Mouse (Mus musculus): ENCODE results near the gene Adora1. TPM values are rescaled to one million over a fixed set of nuclear protein-coding genes. Genes with fewer than 3 reads are reported as not detected.

Gene Adora1
- total and polyA plus RNA-seq, 3 experiments = not detected

DNA sequence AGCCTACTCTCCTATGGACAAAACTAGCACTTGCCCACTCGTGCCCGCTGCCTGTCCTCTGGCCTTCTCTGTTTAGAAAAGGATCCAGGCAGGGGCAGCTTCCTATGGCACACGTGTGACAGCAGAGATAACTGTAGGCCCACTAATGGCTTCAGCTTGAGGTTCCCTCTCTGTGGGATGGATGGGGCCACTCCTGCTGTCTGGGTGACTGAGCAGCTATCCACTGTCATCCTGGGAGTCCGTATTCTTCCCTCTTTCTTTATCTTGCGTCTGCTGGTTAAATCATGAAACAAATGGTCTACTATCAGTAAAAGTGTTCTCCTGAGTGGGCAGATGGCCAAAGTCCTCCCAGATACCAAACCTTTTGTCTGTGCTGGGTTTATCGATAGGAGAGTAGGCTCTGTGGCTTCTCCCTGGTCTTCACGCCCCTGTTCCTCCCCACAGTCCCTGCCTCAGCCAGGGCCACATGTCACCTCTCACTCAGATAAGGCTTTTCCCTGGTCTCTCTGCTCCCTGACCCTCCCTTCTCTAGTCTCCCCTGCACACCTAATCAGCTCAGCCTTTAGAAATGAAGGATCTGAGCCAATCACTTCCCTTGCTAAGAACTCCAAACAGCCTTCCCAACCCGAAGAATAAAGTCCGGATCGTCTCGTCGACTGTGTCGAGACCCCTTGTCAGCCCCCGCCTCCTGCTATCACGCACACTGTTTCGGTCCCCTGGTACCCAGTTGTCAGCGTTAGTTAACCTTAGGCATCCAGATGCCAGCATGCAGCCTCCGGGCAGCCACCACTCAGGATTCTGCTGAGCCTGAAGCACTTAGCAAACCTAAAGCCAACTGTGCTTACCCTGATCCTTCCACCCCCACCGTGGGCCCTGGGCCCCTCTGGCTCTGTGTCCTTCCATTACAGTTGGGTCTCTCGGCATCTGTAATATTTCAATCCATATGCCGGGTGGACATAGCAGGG, 82.3 kb downstream of the Adora1 start (continued):
- TF ChIP-seq MAFK (IDR thresholded peaks at IDR 0.05; ENCODE audit: borderline replicate concordance, low read depth, low read length) (no peak), MEF2A (IDR thresholded peaks at IDR 0.05; ENCODE audit: extremely low read depth, insufficient replicate concordance, low read depth, low read length, poor library complexity, severe bottlenecking) (no peak), RCOR1 (IDR thresholded peaks at IDR 0.05; ENCODE audit: low read depth, low read length) (peak; percentile 65), ETS1 (IDR thresholded peaks at IDR 0.05; ENCODE audit: low read depth, low read length) (peak; percentile 9; the same call in 1 of the 2 replicates), POLR2A (IDR thresholded peaks at IDR 0.05; ENCODE audit: control insufficient read depth in 1 of 2, insufficient read depth in 1 of 2, low read depth in 1 of 2, low read length in 2 of 2, poor library complexity in 1 of 2) (no peak), ZKSCAN1 (IDR thresholded peaks at IDR 0.05; ENCODE audit: low read depth, low read length) (no peak), UBTF (IDR thresholded peaks at IDR 0.05; ENCODE audit: borderline replicate concordance, insufficient read depth, low read depth, low read length) (no peak), ZMIZ1 (IDR thresholded peaks at IDR 0.05; ENCODE audit: low read depth, low read length) (no peak), MAZ (IDR thresholded peaks at IDR 0.05; ENCODE audit: low read depth, low read length) (no peak), USF2 (IDR thresholded peaks at IDR 0.05; ENCODE audit: borderline replicate concordance in 1 of 2, insufficient read depth in 1 of 2, low read depth in 1 of 2, low read length in 2 of 2) (no peak), GATA1 (IDR thresholded peaks at IDR 0.05; ENCODE audit: low read depth, low read length) (peak; percentile 67)

DNA sequence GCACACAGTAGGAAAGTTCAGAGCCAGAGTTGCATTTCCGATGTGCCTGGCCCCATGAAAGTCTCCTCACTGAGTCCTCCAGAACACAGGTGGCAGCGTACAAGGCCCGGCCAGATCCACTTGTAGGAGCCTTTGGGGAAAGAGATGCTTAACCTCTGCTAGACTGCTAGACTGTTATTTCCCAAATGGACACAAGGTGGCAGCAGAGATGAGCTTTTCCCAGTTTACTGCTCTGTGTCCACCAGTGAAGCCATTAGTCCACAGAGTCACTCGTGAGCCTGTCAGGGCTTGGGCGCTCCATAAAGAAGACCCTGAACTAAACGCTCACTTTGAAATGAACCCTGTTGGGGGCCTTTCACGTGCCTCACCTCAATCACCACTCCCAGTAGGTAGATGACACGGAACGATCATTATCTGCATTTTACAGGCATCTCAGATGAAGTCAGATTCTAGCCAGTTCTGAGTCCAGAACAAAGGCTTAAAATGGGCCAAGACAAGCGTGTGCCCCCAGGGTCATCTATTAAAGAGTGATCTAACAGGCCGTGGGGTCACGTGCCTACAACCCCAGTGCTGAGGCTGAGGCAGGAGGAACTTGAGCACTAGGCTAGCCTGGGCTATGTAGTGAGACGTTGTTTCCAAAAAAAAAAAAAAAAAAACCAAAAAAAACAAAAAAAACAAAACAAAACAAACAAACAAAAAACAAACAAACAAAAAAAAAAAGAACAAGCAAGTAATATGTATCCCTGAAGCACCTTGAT, 83.4 kb downstream of the Adora1 start:
- peaks cover 0 to 1% of the 10 kb centered on the region in 2 experiments; a peak in 3 of 4 replicates for H3K27me3 ChIP-seq (ENCODE audit: control insufficient read depth in 1 of 2, insufficient read depth in 2 of 2, low read length in 2 of 2)
- peak; percentile 84 for DNase-seq (ENCODE audit: low read depth, low spot score)
- peaks cover 0 to 3% of the 10 kb centered on the region in 2 experiments; a peak in 2 of 4 replicates for H3K36me3 ChIP-seq (ENCODE audit: control insufficient read depth in 1 of 2, insufficient read depth in 2 of 2, low read length in 2 of 2)
- TF ChIP-seq USF1 (IDR thresholded peaks at IDR 0.05; ENCODE audit: low read depth, low read length) (peak; percentile 17; the same call in 1 of the 2 replicates), ZC3H11A (IDR thresholded peaks at IDR 0.05; ENCODE audit: low read depth, low read length) (peak; percentile 82), SMC3 (IDR thresholded peaks at IDR 0.05; ENCODE audit: low read depth, low read length) (peak; percentile 96), POLR2AphosphoS2 (IDR thresholded peaks at IDR 0.05; ENCODE audit: low read length) (no peak), CTCF (IDR thresholded peaks at IDR 0.05 in 2 of 3, conservative IDR thresholded peaks at IDR 0.05 in 1 of 3; ENCODE audit: control insufficient read depth in 1 of 3, insufficient read depth in 1 of 3, low read depth in 2 of 3, low read length in 3 of 3, poor library complexity in 1 of 3, severe bottlenecking in 1 of 3) (peak; percentile 53 to 94 (median 78)), RAD21 (IDR thresholded peaks at IDR 0.05; ENCODE audit: low read depth, low read length) (peak; percentile 91), ZNF384 (IDR thresholded peaks at IDR 0.05; ENCODE audit: low read depth, low read length) (no peak), MEF2A (IDR thresholded peaks at IDR 0.05; ENCODE audit: extremely low read depth, insufficient replicate concordance, low read depth, low read length, poor library complexity, severe bottlenecking) (no peak), KAT2A (conservative IDR thresholded peaks at IDR 0.05; ENCODE audit: low read depth, low read length) (no peak), TBP (IDR thresholded peaks at IDR 0.05; ENCODE audit: low read depth, low read length) (no peak), SIN3A (IDR thresholded peaks at IDR 0.05; ENCODE audit: low read length) (0 out of 2 replicates have a peak, but pooled peaks have one; percentile 31)
- H3K9ac ChIP-seq (ENCODE audit: control insufficient read depth, low read depth, low read length, poor library complexity, severe bottlenecking) = no peak overlapping the region
- no peak overlapping the region for H3K27ac ChIP-seq (ENCODE audit: control insufficient read depth, low read depth, low read length)
- peaks cover 0 to 22% of the 10 kb centered on the region in 2 experiments; a peak in 2 of 4 replicates for H3K4me1 ChIP-seq (ENCODE audit: control insufficient read depth in 1 of 2, insufficient read depth in 2 of 2, low read length in 2 of 2)
- H3K9me3 ChIP-seq (replicated peaks; ENCODE audit: insufficient read depth, low read length) = no peaks in the 10 kb centered on the region
- no peaks in the 10 kb centered on the region for H3K79me2 ChIP-seq (ENCODE audit: control insufficient read depth, insufficient read depth, low read length, poor library complexity)
- H3K4me3 ChIP-seq (ENCODE audit: control insufficient read depth in 1 of 2, insufficient read depth in 1 of 2, low read depth in 2 of 2, low read length in 2 of 2) = no peak overlapping the region
